Mouse (Mus musculus) CH12.LX (cell line): ENCODE data around the gene Map3k13. TPM values are rescaled to one million over a fixed set of nuclear protein-coding genes. Genes with fewer than 3 reads are reported as not detected.
A peak's percentile ranks its signal among the peaks of the same experiment; 100 is the strongest.

Source experiments
- DNase-seq: peaks from one replicate; pipeline ENCODE4 v3.0.0-alpha.2; 2013; ENCODE audit errors: extremely low read depth
- H3K27ac ChIP-seq: 2 replicates; pipeline ENCODE4 v1.5.1; 2012; ENCODE audit warnings: low read depth, mild to moderate bottlenecking, control low read depth, moderate library complexity; ENCODE audit not compliant: insufficient read depth
- H3K27me3 ChIP-seq: replicated peaks from 2 replicates; pipeline ENCODE3; 2012; ENCODE audit warnings: inconsistent platforms
- H3K36me3 ChIP-seq, 2 experiments: replicated peaks in 1 of 2; 2 replicates each; pipeline versions ENCODE3 to v1.6.1; 2012; ENCODE audit warnings: inconsistent platforms in 1 of 2, low read length in 1 of 2, mild to moderate bottlenecking in 1 of 2, mixed read lengths in 1 of 2, moderate library complexity in 1 of 2; ENCODE audit not compliant: control insufficient read depth in 1 of 2, insufficient read depth in 1 of 2
- H3K4me1 ChIP-seq, 2 experiments: 2 replicates each; pipeline ENCODE4 v1.6.1; 2012; ENCODE audit warnings: inconsistent platforms in 1 of 2, moderate library complexity in 1 of 2; ENCODE audit not compliant: insufficient read depth in 2 of 2, control insufficient read depth in 1 of 2
- H3K4me2 ChIP-seq: 2 replicates; pipeline ENCODE4 v1.6.1; 2012; ENCODE audit warnings: low read depth, mild to moderate bottlenecking, control low read depth; ENCODE audit not compliant: poor library complexity, insufficient read depth, severe bottlenecking
- H3K4me3 ChIP-seq, 3 experiments: fragments of 150-350 bp in 1 of 3; sonication (generic) in 1 of 3; replicated peaks in 1 of 3; 2 replicates each; pipeline versions ENCODE3 to v1.5.1; 2011 to 2012; ENCODE audit warnings: low read depth in 2 of 3, low read length in 2 of 3, mild to moderate bottlenecking in 2 of 3, moderate library complexity in 2 of 3, control low read depth in 1 of 3, improper control_type of control experiment in 1 of 3, inconsistent platforms in 1 of 3, mixed read lengths in 1 of 3; ENCODE audit not compliant: poor library complexity in 1 of 3
- H3K79me2 ChIP-seq: replicated peaks from 2 replicates; pipeline ENCODE4 v1.6.1; 2012; ENCODE audit warnings: mild to moderate bottlenecking, moderate library complexity; ENCODE audit not compliant: control insufficient read depth, poor library complexity, insufficient read depth, severe bottlenecking; ENCODE audit errors: extremely low read depth
- H3K9ac ChIP-seq: 2 replicates; pipeline ENCODE4 v1.6.1; 2012; ENCODE audit warnings: low read depth, mild to moderate bottlenecking, control low read depth, moderate library complexity; ENCODE audit not compliant: insufficient read depth
- H3K9me3 ChIP-seq: replicated peaks from 2 replicates; pipeline ENCODE3; 2012; ENCODE audit warnings: low read length, inconsistent platforms, mixed read lengths
- BHLHE40 ChIP-seq: IDR thresholded peaks from 2 replicates; pipeline ENCODE4 v1.6.1; 2011; ENCODE audit warnings: mild to moderate bottlenecking, low read depth, low read length, improper control_type of control experiment
- CTCF ChIP-seq, 2 experiments: IDR thresholded peaks in 1 of 2; conservative IDR thresholded peaks in 1 of 2; 2 replicates each; pipeline ENCODE4 v1.5.1; 2011 to 2012; ENCODE audit warnings: low read depth in 2 of 2, low read length in 2 of 2, improper control_type of control experiment in 1 of 2, inconsistent platforms in 1 of 2, mild to moderate bottlenecking in 1 of 2, moderate library complexity in 1 of 2
- JUN ChIP-seq: IDR thresholded peaks from 2 replicates; pipeline ENCODE4 v1.6.1; 2011; ENCODE audit warnings: low read depth, mild to moderate bottlenecking, low read length, improper control_type of control experiment, moderate library complexity; ENCODE audit not compliant: insufficient read depth
- MAFK ChIP-seq: IDR thresholded peaks from 2 replicates; pipeline ENCODE4 v1.6.1; 2011; ENCODE audit warnings: low read length, improper control_type of control experiment; ENCODE audit not compliant: insufficient replicate concordance
- MAX ChIP-seq: IDR thresholded peaks from 2 replicates; pipeline ENCODE4 v1.6.1; 2011; ENCODE audit warnings: low read length, improper control_type of control experiment
- MXI1 ChIP-seq: IDR thresholded peaks from 2 replicates; pipeline ENCODE4 v1.6.1; 2011; ENCODE audit warnings: mild to moderate bottlenecking, low read depth, low read length, improper control_type of control experiment
- POLR2AphosphoS2 ChIP-seq: IDR thresholded peaks from 2 replicates; pipeline ENCODE4 v1.6.1; 2011; ENCODE audit warnings: low read depth, low read length, improper control_type of control experiment
- USF1 ChIP-seq: IDR thresholded peaks from 2 replicates; pipeline ENCODE4 v1.6.1; 2014; ENCODE audit warnings: low read depth, mild to moderate bottlenecking, inconsistent platforms, low read length, improper control_type of control experiment
- ZKSCAN1 ChIP-seq: IDR thresholded peaks from 2 replicates; pipeline ENCODE4 v1.6.1; 2012; ENCODE audit warnings: low read depth, inconsistent platforms, low read length, improper control_type of control experiment, borderline replicate concordance
- ZMIZ1 ChIP-seq: IDR thresholded peaks from 2 replicates; pipeline ENCODE4 v1.6.1; 2012; ENCODE audit warnings: low read depth, mild to moderate bottlenecking, inconsistent platforms, low read length, improper control_type of control experiment
- dilution Hi-C: fragments of 300-500 bp; cut with MboI; formaldehyde crosslinking; loops from 2 replicates; pipeline ENCODE4 v1.14.3; 2020; ENCODE audit warnings: low sequenced_read_pairs; ENCODE audit not compliant: extremely low pct_unique_long_range_greater_than_20kb, extremely low pct_ligation_motif_present
- in situ Hi-C: fragments of 300-500 bp; cut with MboI; formaldehyde crosslinking; loops from 3 replicates; pipeline ENCODE4 v1.14.3; 2019; ENCODE audit warnings: low sequenced_read_pairs, low pct_ligation_motif_present, low pct_unique_long_range_greater_than_20kb, mixed read lengths
- polyA plus RNA-seq: library from polyadenylated mRNA; unstranded; fragments of >175 nt; gene quantifications from 2 replicates; pipeline ENCODE4 v1.2.1, GENCODE M21; 2012; ENCODE audit warnings: low read depth; ENCODE audit not compliant: insufficient read length
- total RNA-seq, 2 experiments: library from RNA; depleted of rRNA; stranded (reverse); fragments of 300-350 nt in 1 of 2; fragments of >200 nt in 1 of 2; gene quantifications; 2 replicates each; pipeline ENCODE4 v1.2.3; 2012 to 2014

The Map3k13 gene
- total and polyA plus RNA-seq, 3 experiments, result 0.32 to 1.3 (median 0.89) TPM

DNA sequence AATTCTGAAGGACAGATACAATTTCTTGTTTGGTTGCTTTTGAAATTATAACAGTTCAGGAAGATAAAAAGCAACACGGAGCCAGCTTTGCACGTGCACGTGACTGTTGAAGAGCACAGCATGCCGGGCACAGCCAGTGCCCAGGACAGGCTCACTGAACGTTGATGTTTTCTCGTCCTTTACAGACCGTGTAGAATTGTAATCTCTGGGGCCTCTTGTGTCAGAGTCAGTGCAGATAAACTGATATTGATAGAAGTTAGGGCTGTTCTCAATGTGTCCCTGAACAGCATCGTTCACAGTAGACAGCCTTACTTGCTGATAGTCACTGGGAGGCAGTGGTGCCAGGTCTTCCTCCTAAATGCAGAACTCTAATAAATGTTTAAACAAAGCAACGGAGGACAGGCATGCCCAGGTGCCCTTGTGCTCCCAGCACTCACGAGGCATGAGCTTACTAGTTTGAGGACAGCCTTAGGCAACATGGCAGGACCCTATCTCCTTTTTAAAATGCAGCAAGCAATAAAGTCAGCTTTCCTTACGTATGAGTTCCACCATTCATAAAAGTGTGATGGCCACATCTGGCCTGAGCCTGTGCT, 71.9 kb downstream of the Map3k13 start:
- dilution Hi-C loops, result no loop called here
- H3K36me3 ChIP-seq, result no peaks in the 10 kb centered on the region
- peaks cover 0 to 4% of the 10 kb centered on the region in 2 experiments; a peak in 1 of 4 replicates for H3K4me1 ChIP-seq

DNA sequence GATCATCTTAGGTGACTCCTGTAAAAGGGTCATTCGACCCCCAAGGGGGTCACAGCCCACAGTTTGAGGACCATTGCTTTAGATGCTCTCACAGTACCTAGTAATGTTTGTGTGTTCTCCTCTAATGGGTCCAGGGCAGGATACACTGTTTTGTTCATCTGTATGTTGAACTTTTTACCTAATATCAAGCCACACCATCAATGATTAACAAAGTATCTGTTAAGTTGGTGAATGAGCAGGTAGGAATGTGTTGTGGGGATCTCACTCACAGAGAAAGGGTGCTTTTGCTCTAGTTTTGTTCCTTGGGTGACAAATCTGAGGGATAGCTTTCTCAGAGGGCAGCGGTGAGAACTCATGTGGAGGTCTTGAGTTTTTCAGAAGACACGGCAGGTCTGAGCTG, 73.6 kb downstream of the Map3k13 start:
- dilution Hi-C loops (no loop called here), in situ Hi-C loops (no loop called here)
- Histone ChIP-seq H3K4me2 (no peak overlapping the region), H3K79me2 (no peaks in the 10 kb centered on the region), H3K27ac (no peak overlapping the region), H3K27me3 (no peaks in the 10 kb centered on the region), H3K36me3 (no peaks in the 10 kb centered on the region), H3K9ac (no peak overlapping the region)
- no peak for DNase-seq
- TF ChIP-seq MAFK, result no peak
- no peak for TF ChIP-seq ZKSCAN1
- no peak for TF ChIP-seq POLR2AphosphoS2
- TF ChIP-seq CTCF (conservative IDR thresholded peaks at IDR 0.05 in 1 of 2, IDR thresholded peaks at IDR 0.05 in 1 of 2; ENCODE audit: low read depth in 2 of 2, low read length in 2 of 2), result no peak
- no peak for TF ChIP-seq MAX
- TF ChIP-seq JUN, result no peak
- TF ChIP-seq MXI1, result no peak
- TF ChIP-seq, all 38 proteins: peak for 0
- Histone ChIP-seq H3K9me3 (peaks cover under 1% of the 10 kb centered on the region), H3K4me1 (peaks cover 0 to 4% of the 10 kb centered on the region in 2 experiments; a peak in 1 of 4 replicates), H3K4me3 (no peak overlapping the region)

More for the DNA sequence above, 71.9 kb downstream of the Map3k13 start:
- no peak overlapping the region for H3K4me3 ChIP-seq
- no peak overlapping the region for H3K27ac ChIP-seq
- DNase-seq, result no peak
- H3K9me3 ChIP-seq, result peaks cover 8% of the 10 kb centered on the region
- no peaks in the 10 kb centered on the region for H3K27me3 ChIP-seq
- no peak overlapping the region for H3K4me2 ChIP-seq
- H3K79me2 ChIP-seq, result no peaks in the 10 kb centered on the region
- 0 out of 2 replicates have a peak, but pooled peaks have one; percentile 22 for TF ChIP-seq BHLHE40
- TF ChIP-seq ZMIZ1, result no peak
- in situ Hi-C loops, result no loop called here
- H3K9ac ChIP-seq, result no peak overlapping the region

DNA sequence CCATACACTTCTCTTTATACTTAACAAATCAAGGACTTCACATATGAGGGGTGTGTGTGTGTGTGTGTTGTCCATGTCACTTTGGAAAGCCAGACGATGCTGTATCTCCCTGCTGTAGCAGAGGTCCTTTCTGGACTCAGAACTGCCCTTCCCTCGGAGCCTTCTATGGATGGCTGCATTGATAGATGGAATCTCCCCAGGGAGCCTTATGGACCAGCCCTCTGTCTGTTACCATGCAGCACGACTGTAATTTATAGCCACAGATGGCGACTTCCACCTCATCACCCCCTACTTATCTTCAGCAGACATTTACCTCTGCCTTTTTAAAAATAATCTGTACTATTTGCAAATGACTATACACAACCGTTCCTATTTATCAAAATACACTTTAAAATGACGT, 74.5 kb downstream of the Map3k13 start:
- no peaks in the 10 kb centered on the region for H3K79me2 ChIP-seq
- dilution Hi-C loops (no loop called here), in situ Hi-C loops (no loop called here)
- no peaks in the 10 kb centered on the region for H3K27me3 ChIP-seq
- no peaks in the 10 kb centered on the region for H3K9me3 ChIP-seq
- DNase-seq, result no peak
- no peak overlapping the region for H3K4me2 ChIP-seq
- no peak overlapping the region for H3K27ac ChIP-seq
- H3K4me1 ChIP-seq, result peaks cover 0 to 4% of the 10 kb centered on the region in 2 experiments; a peak in 1 of 4 replicates
- H3K9ac ChIP-seq, result no peak overlapping the region
- no peak for TF ChIP-seq USF1
- no peak overlapping the region for H3K4me3 ChIP-seq
- no peaks in the 10 kb centered on the region for H3K36me3 ChIP-seq
